Mouse (Mus musculus): ENCODE results near the gene Snrnp35.

Snrnp35 gene

GRCm38 (mm10) chr5:124503742-124504141 lies 20.8 kb downstream of the Snrnp35 start:
- no peak for DNase-seq

GRCm38 (mm10) chr5:124505235-124505634 lies 22.3 kb downstream of the Snrnp35 start:
- no peak for DNase-seq

- no peak for DNase-seq
Measured at GRCm38 (mm10) chr5:124506731-124507359, 23.9 kb downstream of the Snrnp35 start.

- no peak for DNase-seq
Measured at GRCm38 (mm10) chr5:124509200-124509599, 26.3 kb downstream of the Snrnp35 start.

GRCm38 (mm10) chr5:124509742-124510237 lies 26.9 kb downstream of the Snrnp35 start:
- peak; percentile 82 for DNase-seq

GRCm38 (mm10) chr5:124510536-124511050 lies 27.7 kb downstream of the Snrnp35 start:
- no peak for DNase-seq

GRCm38 (mm10) chr5:124515789-124516188 lies 32.9 kb downstream of the Snrnp35 start:
- DNase-seq = no peak

GRCm38 (mm10) chr5:124518648-124519047 lies 35.7 kb downstream of the Snrnp35 start:
- no peak for DNase-seq

GRCm38 (mm10) chr5:124521588-124521987 lies 38.7 kb downstream of the Snrnp35 start:
- no peak for DNase-seq

- no peak for DNase-seq
Measured at GRCm38 (mm10) chr5:124523032-124523431, 40.1 kb downstream of the Snrnp35 start.

- no peak for DNase-seq
Measured at GRCm38 (mm10) chr5:124524943-124525342, 42.0 kb downstream of the Snrnp35 start.

GRCm38 (mm10) chr5:124528351-124528750 lies 45.4 kb downstream of the Snrnp35 start:
- DNase-seq = no peak

GRCm38 (mm10) chr5:124528791-124529190 lies 45.9 kb downstream of the Snrnp35 start:
- no peak for DNase-seq

- DNase-seq = no peak
Measured at GRCm38 (mm10) chr5:124529191-124529651, 46.3 kb downstream of the Snrnp35 start.

GRCm38 (mm10) chr5:124529697-124530096 lies 46.8 kb downstream of the Snrnp35 start:
- DNase-seq = peak; percentile 43

- DNase-seq = peak; percentile 82
Measured at GRCm38 (mm10) chr5:124530655-124531582, 48.0 kb downstream of the Snrnp35 start, which contains the start of gene Rilpl1. Gene Rilpl1, minus strand, starts transcription at chr5:124531391.

GRCm38 (mm10) chr5:124531583-124531930 lies 48.6 kb downstream of the Snrnp35 start:
- DNase-seq = peak; percentile 35

- DNase-seq = no peak
Measured at GRCm38 (mm10) chr5:124532451-124532850, 49.5 kb downstream of the Snrnp35 start.

GRCm38 (mm10) chr5:124535016-124535415 lies 52.1 kb downstream of the Snrnp35 start:
- no peak for DNase-seq

GRCm38 (mm10) chr5:124536776-124537175 lies 53.8 kb downstream of the Snrnp35 start:
- peak; percentile 79 for DNase-seq

GRCm38 (mm10) chr5:124538813-124539792 lies 56.2 kb downstream of the Snrnp35 start:
- peak; percentile 64 for DNase-seq

GRCm38 (mm10) chr5:124539905-124540304 lies 57.0 kb downstream of the Snrnp35 start:
- no peak for DNase-seq

All from kidney, adult 18-20 months (tissue).